Mouse (Mus musculus) embryonic facial prominence, embryonic 11.5 days (tissue): ENCODE measurements around the gene Sntb2. TPM values are rescaled to one million over a fixed set of nuclear protein-coding genes. Genes with fewer than 3 reads are reported as not detected.
"Not testable (repeated sequence)": the region's sequence is repeated elsewhere in the genome, so short reads cannot be mapped to it uniquely, and the experiment has no call there.

Experiments used
- ATAC-seq: fragments of 200-750 bp; cut with Nextera tagmentation; replicated peaks from 2 replicates; pipeline ENCODE4 v1.8.0; 2017; ENCODE audit warnings: low read depth; ENCODE audit not compliant: insufficient number of reproducible peaks, low FRiP score, low TSS enrichment
- DNase-seq: peaks from one replicate; pipeline ENCODE4 v3.0.0-alpha.2; 2015; ENCODE audit warnings: low spot score
- H3K27ac ChIP-seq: fragments of 300-500 bp; sonication (generic); replicated peaks from 2 replicates; pipeline ENCODE4 v1.5.1; 2014; ENCODE audit warnings: mild to moderate bottlenecking, low read depth, low read length, control low read depth
- H3K27me3 ChIP-seq: fragments of 300-500 bp; sonication (generic); 2 replicates; pipeline ENCODE4 v1.6.1; 2014; ENCODE audit warnings: mild to moderate bottlenecking, low read length, moderate library complexity, mixed read lengths; ENCODE audit not compliant: control insufficient read depth, insufficient read depth
- H3K36me3 ChIP-seq: fragments of 300-500 bp; sonication (generic); replicated peaks from 2 replicates; pipeline ENCODE4 v1.6.1; 2014; ENCODE audit warnings: low read depth, mild to moderate bottlenecking, low read length, moderate library complexity, mixed read lengths; ENCODE audit not compliant: control insufficient read depth, insufficient read depth
- H3K4me1 ChIP-seq: fragments of 300-500 bp; sonication (generic); 2 replicates; pipeline ENCODE4 v1.6.1; 2014; ENCODE audit warnings: low read length, mixed read lengths; ENCODE audit not compliant: control insufficient read depth, insufficient read depth
- H3K4me2 ChIP-seq: fragments of 300-500 bp; sonication (generic); 2 replicates; pipeline ENCODE4 v1.6.1; 2014; ENCODE audit warnings: low read depth, mild to moderate bottlenecking, control low read depth, low read length, moderate library complexity
- H3K4me3 ChIP-seq: fragments of 300-500 bp; sonication (generic); 2 replicates; pipeline ENCODE4 v1.5.1; 2014; ENCODE audit warnings: low read depth, low read length, control low read depth
- H3K9ac ChIP-seq: fragments of 300-500 bp; sonication (generic); replicated peaks from 2 replicates; pipeline ENCODE4 v1.6.1; 2014; ENCODE audit warnings: mild to moderate bottlenecking, control low read depth, low read length
- H3K9me3 ChIP-seq: fragments of 300-500 bp; sonication (generic); replicated peaks from 2 replicates; pipeline ENCODE4 v1.6.1; 2016; ENCODE audit warnings: mild to moderate bottlenecking, low read length, inconsistent platforms, mixed read lengths; ENCODE audit not compliant: control insufficient read depth
- whole genome bisulfite sequencing: fragments of 180-500 bp; shearing (Covaris S2); extraction: QIAGEN DNeasy Blood & Tissue Kit; methylation state at CpG from one replicate; pipeline ENCODE4 v1.1.7; 2014; 5-methylcytosine and 5-hydroxymethylcytosine counted together
- polyA plus RNA-seq: library from polyadenylated mRNA; unstranded; fragments of >200 nt; fragmentation: Nextera tagmentation; extraction: Ambion mirVana; gene quantifications from 2 replicates; pipeline ENCODE4 v1.2.1, GENCODE M21; 2014

Sntb2 gene
- polyA plus RNA-seq, 1 experiment from 2014 or later: 7.4 TPM

DNA sequence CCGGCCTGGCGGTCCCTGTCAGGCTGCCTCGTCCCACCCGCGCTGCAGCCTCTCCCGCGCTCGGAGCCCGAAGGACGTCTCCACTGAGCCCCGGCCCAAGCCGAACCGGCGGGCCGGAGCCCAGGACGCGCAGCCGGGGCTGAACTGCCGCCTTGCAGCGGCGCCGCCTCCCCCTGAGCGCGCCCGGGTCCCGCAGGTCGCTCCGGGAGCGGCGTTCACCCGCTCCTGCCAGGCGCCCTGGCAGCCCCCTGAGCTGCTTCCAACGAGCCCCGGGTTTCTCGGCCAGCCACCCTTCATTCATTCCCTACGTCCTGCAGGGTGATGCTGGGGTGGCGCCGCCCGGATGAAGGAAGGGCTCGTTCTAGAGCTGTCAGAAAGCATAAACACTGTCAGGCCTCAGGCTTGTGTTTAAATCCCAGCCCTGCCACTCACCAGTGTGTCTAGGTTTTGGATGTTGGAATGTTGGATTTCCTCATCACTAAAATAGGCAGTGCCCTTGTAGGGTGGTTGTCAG lies 96.1 kb downstream of the Sntb2 start:
- Histone ChIP-seq H3K27me3 (no peaks in the 10 kb centered on the region), H3K4me1 (0 out of 2 replicates have a peak, but pooled peaks cover 2% of the 10 kb centered on the region), H3K4me2 (peak overlapping the region; percentile 79), H3K9me3 (no peaks in the 10 kb centered on the region), H3K9ac (peak overlapping the region; percentile 92), H3K4me3 (peak overlapping the region; percentile 98), H3K27ac (peak overlapping the region; percentile 62), H3K36me3 (no peaks in the 10 kb centered on the region)
- ATAC-seq (no peak), DNase-seq (peak; percentile 7)
- 0% methylated on average over 35 of the region's 40 CpGs for WGBS

DNA sequence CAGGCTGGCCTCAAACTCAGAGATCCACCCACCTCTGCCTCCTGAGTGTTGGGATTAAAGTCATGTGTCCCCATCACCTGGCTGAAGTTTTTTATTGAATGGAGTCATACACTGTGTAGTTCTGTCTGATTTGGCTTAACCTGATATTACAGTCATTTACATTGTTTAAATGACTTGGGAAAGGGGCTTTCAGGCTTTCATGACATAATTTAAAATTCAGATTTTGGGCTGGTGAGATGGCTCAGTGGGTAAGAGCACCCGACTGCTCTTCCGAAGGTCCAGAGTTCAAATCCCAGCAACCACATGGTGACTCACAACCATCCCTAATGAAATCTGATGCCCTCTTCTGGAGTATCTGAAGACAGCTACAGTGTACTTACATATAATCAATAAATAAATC lies 98.1 kb downstream of the Sntb2 start:
- not testable (repeated sequence) for ATAC-seq, H3K4me3 ChIP-seq, H3K9me3 ChIP-seq, H3K9ac ChIP-seq, H3K4me2 ChIP-seq, H3K27me3 ChIP-seq, DNase-seq, H3K36me3 ChIP-seq, H3K4me1 ChIP-seq, H3K27ac ChIP-seq
- WGBS: 89% methylated on average over 2 of the region's 2 CpGs

DNA sequence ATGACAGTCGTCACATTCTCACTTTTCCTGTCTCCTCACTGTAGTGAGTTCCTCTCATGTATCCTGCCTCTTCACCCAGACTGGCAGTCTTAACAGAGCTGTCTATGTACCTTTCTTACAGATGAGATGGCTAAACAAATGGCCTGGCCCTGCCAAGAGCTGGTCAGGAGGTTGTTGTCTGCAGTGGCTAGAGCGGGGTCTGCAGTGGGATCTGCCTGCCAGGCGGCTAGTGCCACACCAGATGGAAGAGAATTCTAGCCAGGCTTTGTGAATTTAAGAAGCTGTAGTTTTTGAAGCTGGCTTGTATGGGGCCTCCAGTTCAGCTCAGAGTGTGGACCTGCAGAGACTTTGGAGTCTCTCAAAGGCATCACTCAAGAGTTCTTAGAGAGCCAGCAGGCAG lies 100.1 kb downstream of the Sntb2 start:
- no peak overlapping the region for H3K4me3 ChIP-seq
- no peak overlapping the region for H3K4me2 ChIP-seq
- no peak for ATAC-seq
- no peaks in the 10 kb centered on the region for H3K9me3 ChIP-seq
- H3K27ac ChIP-seq: no peak overlapping the region
- 91% methylated on average over 3 of the region's 3 CpGs for WGBS
- no peak for DNase-seq
- H3K9ac ChIP-seq: no peak overlapping the region
- H3K36me3 ChIP-seq: no peaks in the 10 kb centered on the region; the same call in 1 of the 2 replicates
- H3K27me3 ChIP-seq: no peaks in the 10 kb centered on the region
- 0 out of 2 replicates have a peak, but pooled peaks cover 2% of the 10 kb centered on the region for H3K4me1 ChIP-seq

DNA sequence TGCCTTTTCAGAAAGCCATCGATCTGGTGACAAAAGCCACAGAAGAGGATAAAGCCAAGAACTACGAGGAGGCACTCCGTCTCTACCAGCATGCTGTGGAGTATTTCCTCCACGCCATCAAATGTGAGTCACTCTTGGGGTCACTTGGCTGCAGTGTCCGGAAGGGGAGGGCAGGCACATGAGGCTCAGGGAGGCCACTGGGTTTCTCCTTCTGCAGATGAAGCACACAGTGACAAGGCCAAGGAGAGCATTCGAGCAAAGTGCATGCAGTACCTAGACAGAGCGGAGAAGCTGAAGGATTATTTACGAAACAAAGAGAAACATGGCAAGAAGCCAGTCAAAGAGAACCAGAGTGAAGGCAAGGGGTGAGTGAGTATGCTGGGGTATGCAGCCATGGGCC lies 101.1 kb downstream of the Sntb2 start:
- ATAC-seq (no peak), DNase-seq (no peak)
- Histone ChIP-seq H3K4me3 (no peak overlapping the region), H3K27ac (no peak overlapping the region), H3K9me3 (no peaks in the 10 kb centered on the region), H3K9ac (no peak overlapping the region), H3K4me2 (no peak overlapping the region), H3K4me1 (0 out of 2 replicates have a peak, but pooled peaks cover 2% of the 10 kb centered on the region), H3K27me3 (no peaks in the 10 kb centered on the region), H3K36me3 (no peaks in the 10 kb centered on the region; the same call in 1 of the 2 replicates)
- 94% methylated on average over 8 of the region's 8 CpGs for WGBS

DNA sequence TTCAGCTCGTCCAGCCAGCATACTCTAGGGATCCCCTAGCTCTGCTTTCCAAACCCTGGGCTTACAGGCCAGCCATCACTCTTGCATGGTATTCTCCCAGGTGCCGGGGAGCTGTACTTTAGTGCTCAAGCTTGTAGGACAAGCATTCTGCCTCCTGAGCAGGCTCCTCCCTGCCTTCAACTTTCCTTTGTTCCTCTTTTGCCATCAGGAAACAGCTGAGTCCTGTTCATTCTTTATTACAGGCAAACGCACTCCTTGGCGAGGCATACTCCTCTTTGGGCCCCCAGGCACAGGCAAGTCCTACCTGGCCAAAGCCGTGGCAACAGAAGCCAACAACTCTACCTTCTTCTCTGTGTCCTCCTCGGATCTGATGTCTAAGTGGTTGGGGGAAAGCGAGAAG lies 105.1 kb downstream of the Sntb2 start:
- no peak overlapping the region for H3K27ac ChIP-seq
- no peaks in the 10 kb centered on the region for H3K4me1 ChIP-seq
- no peaks in the 10 kb centered on the region for H3K27me3 ChIP-seq
- no peak overlapping the region for H3K4me2 ChIP-seq
- no peaks in the 10 kb centered on the region for H3K9me3 ChIP-seq
- H3K9ac ChIP-seq: no peak overlapping the region
- DNase-seq: no peak
- WGBS: 88% methylated on average over 7 of the region's 7 CpGs
- no peak overlapping the region for H3K4me3 ChIP-seq
- ATAC-seq: no peak
- H3K36me3 ChIP-seq: peaks cover 6% of the 10 kb centered on the region

DNA sequence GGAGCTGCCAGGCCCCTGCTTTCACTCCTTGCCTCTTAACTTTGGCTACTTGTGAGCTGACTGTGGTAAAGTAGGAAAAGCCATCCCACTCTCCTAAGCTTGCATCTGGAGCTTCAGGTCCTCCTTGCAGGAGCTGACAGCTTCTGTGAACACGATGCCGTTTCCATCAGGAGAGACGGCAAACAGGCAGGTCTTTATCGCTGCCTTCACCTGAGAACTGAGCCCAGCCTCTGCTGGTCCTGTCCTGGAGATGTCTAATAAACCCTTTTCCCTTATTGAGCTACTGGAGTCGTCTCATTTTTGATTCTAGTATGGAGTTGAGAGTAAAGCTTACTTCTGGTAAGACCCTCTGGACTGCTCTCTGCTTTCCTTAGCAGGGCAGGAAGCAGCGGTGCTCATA lies 109.9 kb downstream of the Sntb2 start:
- H3K4me2 ChIP-seq: no peak overlapping the region
- no peak overlapping the region for H3K27ac ChIP-seq
- ATAC-seq (no peak), DNase-seq (no peak)
- no peaks in the 10 kb centered on the region for H3K9me3 ChIP-seq
- no peaks in the 10 kb centered on the region for H3K4me1 ChIP-seq
- H3K27me3 ChIP-seq: no peaks in the 10 kb centered on the region
- peaks cover 11% of the 10 kb centered on the region for H3K36me3 ChIP-seq
- H3K4me3 ChIP-seq: no peak overlapping the region
- no peak overlapping the region for H3K9ac ChIP-seq
- 91% methylated on average over 6 of the region's 6 CpGs for WGBS

DNA sequence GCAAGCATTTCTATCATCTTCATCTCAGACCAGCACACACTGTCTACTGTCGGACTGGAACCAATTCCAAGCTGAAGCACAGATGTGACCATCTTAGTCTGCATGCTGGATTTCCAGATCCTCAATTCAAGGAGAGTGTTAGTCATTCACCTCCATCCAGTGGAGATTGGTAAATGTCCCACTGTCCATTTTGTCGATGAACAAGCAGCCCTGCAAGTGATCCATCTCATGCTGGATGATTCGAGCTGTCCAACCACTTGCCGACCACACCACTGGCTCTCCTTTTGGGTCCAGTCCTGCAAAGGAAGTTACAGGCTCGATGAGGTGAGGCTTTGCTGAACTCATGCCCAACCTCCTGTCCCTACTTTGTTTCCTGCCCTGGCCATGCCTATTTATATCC lies 111.4 kb downstream of the Sntb2 start:
- ATAC-seq: no peak
- Histone ChIP-seq H3K27ac (no peak overlapping the region), H3K4me2 (no peak overlapping the region), H3K36me3 (peaks cover 13% of the 10 kb centered on the region), H3K4me3 (no peak overlapping the region), H3K9me3 (no peaks in the 10 kb centered on the region), H3K9ac (no peak overlapping the region), H3K27me3 (no peaks in the 10 kb centered on the region), H3K4me1 (no peaks in the 10 kb centered on the region)
- 90% methylated on average over 5 of the region's 5 CpGs for WGBS
- DNase-seq: no peak

DNA sequence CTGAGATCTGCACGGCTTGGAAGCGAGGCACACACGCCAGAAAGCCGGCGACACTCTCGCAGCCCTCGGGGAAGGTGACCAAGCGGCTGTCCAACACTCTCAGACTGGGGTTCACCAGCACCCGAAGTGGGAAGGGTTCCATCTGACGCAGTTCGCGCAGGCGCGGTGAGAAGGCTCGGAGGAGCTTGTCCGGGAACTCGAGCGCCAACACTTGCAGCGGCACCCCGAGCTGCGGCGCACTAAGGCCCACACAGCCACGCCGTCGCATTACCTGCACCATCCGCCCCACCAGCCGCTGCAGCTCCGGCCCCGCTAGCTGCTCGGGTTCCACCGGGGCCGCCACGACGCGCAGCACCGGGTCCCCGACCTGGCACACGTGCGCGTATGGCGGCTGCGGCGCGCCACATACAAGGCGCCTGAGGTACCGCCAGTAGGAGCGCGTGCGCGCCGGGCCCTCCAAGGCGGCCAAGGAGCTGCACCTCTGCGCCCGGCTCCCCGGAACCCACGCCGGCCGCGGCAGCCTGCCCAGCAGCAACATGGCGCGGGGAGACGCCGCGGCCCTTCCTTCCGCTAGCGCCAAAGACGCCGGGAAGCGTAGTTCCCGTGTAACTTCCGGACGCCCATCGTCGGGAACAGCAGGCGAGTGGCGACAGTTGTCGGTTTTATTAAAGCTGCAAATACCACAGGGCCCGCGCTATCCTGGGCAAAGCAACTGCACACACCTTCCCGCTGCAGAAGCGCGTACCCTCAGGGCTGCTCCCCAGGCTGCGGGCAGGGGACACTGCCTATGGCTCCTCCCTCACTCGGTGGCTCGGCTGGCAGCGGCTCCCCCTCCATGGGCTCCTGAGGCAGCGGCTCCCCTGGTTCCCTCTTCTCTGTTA lies 112.8 kb downstream of the Sntb2 start, which contains the start of gene Pdf:
TSS of gene Pdf (minus strand) at position 554 of the 881 bp plus-strand sequence.
- DNase-seq: peak; percentile 78
- WGBS: under 1% methylated on average over 87 of the region's 87 CpGs
- Histone ChIP-seq H3K9ac (peak within 1 kb of the TSS; percentile 87), H3K4me3 (peak within 1 kb of the TSS; percentile 71), H3K4me2 (peak within 1 kb of the TSS; percentile 73), H3K4me1 (no peaks in the 10 kb centered on the region), H3K36me3 (peaks cover 15% of the 10 kb centered on the region), H3K27me3 (no peaks in the 10 kb centered on the region), H3K9me3 (no peaks in the 10 kb centered on the region), H3K27ac (peak within 1 kb of the TSS; percentile 85)
- peak; percentile 76 for ATAC-seq
